Comparison of ENCODE assay signal across 23 mouse cellular contexts in genomic region chr2:70506372-70506771, GRCm38 (mm10). TPM values are rescaled to one million over a fixed set of nuclear protein-coding genes. Genes with fewer than 3 reads are reported as not detected.
DNase-seq lines count a peak whose midpoint lies in the region; ATAC-seq and TF ChIP-seq lines count a peak whose summit lies in the region.
"Had no signal": no experiment of that assay in that cellular context is flagged by ENCODE, and none has a peak within 500 bp of the region (broad histone marks: within the 10 kb centered on the region; RNA-seq: fewer than 3 reads in every experiment).

No protein-coding gene starts in this region.

- no peak overlapping the region for H3K4me3 ChIP-seq in kidney, embryonic 14.5 days (ENCODE audit: low read length)
- no peak overlapping the region for H3K4me3 ChIP-seq in lung, embryonic 14.5 days (ENCODE audit: low read depth, low read length)
- no peak overlapping the region for H3K4me3 ChIP-seq in midbrain, embryonic 10.5 days
- H3K4me3 ChIP-seq in midbrain, embryonic 13.5 days (replicated peaks) = no peak overlapping the region
- H3K4me3 ChIP-seq: embryonic facial prominence, embryonic 10.5 days; forebrain, embryonic 13.5 days; heart, embryonic 12.5 days; hindbrain, embryonic 10.5 days had no signal

- H3K27me3 ChIP-seq in kidney, embryonic 14.5 days (ENCODE audit: control insufficient read depth, insufficient read depth, low read length) = no peaks in the 10 kb centered on the region
- no peaks in the 10 kb centered on the region for H3K27me3 ChIP-seq in lung, embryonic 14.5 days (ENCODE audit: insufficient read depth, low read length)
- peaks cover 33% of the 10 kb centered on the region for H3K27me3 ChIP-seq in midbrain, embryonic 10.5 days (ENCODE audit: low read depth, poor library complexity, severe bottlenecking)
- H3K27me3 ChIP-seq in midbrain, embryonic 13.5 days = peaks cover 14% of the 10 kb centered on the region; the same call in 1 of the 2 replicates

- 48% methylated on average over 2 of the region's 2 CpGs for WGBS in kidney, embryonic 14.5 days
- WGBS in lung, embryonic 14.5 days = 36% methylated on average over 2 of the region's 2 CpGs
- 61% methylated on average over 2 of the region's 2 CpGs for WGBS in midbrain, embryonic 10.5 days
- 50% methylated on average over 2 of the region's 2 CpGs for WGBS in midbrain, embryonic 13.5 days

- peak; percentile 15 for DNase-seq in kidney, adult 11 months
- no peak for DNase-seq in lung, embryonic 14.5 days
- no peak for DNase-seq in lung, postnatal 36 days
- no peak for DNase-seq in midbrain, embryonic 10.5 days (ENCODE audit: low spot score)
- no peak for DNase-seq in urinary bladder, postnatal 14 days (ENCODE audit: low spot score)
- DNase-seq in gastrocnemius, postnatal 10 days = no peak
- DNase-seq: adrenal gland, postnatal 10 days; cerebellum, adult 11-12 months; cerebellum, adult 9-11 months; forebrain, postnatal 0 days; gastrocnemius, postnatal 25 days had no signal

- H3K9me3 ChIP-seq in kidney, embryonic 14.5 days (ENCODE audit: control insufficient read depth, low read length) = no peaks in the 10 kb centered on the region
- H3K9me3 ChIP-seq in lung, embryonic 14.5 days (ENCODE audit: low read depth, low read length) = no peaks in the 10 kb centered on the region
- H3K9me3 ChIP-seq in midbrain, embryonic 10.5 days (replicated peaks) = no peaks in the 10 kb centered on the region
- no peaks in the 10 kb centered on the region for H3K9me3 ChIP-seq in midbrain, embryonic 13.5 days
- H3K9me3 ChIP-seq: embryonic facial prominence, embryonic 10.5 days; forebrain, embryonic 13.5 days; heart, embryonic 12.5 days; hindbrain, embryonic 10.5 days had no signal

- no peak overlapping the region for H3K4me2 ChIP-seq in kidney, embryonic 14.5 days (replicated peaks; ENCODE audit: low read depth, low read length)
- H3K4me2 ChIP-seq in lung, embryonic 14.5 days = peak overlapping the region; percentile 62
- no peak overlapping the region for H3K4me2 ChIP-seq in midbrain, embryonic 13.5 days (replicated peaks)
- H3K4me2 ChIP-seq: forebrain, embryonic 13.5 days; heart, embryonic 12.5 days had no signal

- no peaks in the 10 kb centered on the region for H3K36me3 ChIP-seq in kidney, embryonic 14.5 days (ENCODE audit: control insufficient read depth, insufficient read depth, low read length)
- H3K36me3 ChIP-seq in lung, embryonic 14.5 days (ENCODE audit: insufficient read depth) = no peaks in the 10 kb centered on the region
- no peaks in the 10 kb centered on the region for H3K36me3 ChIP-seq in midbrain, embryonic 10.5 days
- no peaks in the 10 kb centered on the region for H3K36me3 ChIP-seq in midbrain, embryonic 13.5 days
- H3K36me3 ChIP-seq: embryonic facial prominence, embryonic 10.5 days; heart, embryonic 12.5 days; hindbrain, embryonic 10.5 days had no signal

- peaks cover 6% of the 10 kb centered on the region; the same call in 1 of the 2 replicates for H3K4me1 ChIP-seq in kidney, embryonic 14.5 days (ENCODE audit: control insufficient read depth, insufficient read depth, low read length)
- H3K4me1 ChIP-seq in lung, embryonic 14.5 days (ENCODE audit: insufficient read depth) = peaks cover 24% of the 10 kb centered on the region
- peaks cover 61% of the 10 kb centered on the region for H3K4me1 ChIP-seq in midbrain, embryonic 10.5 days
- H3K4me1 ChIP-seq in midbrain, embryonic 13.5 days (replicated peaks) = peaks cover 6% of the 10 kb centered on the region

- H3K9ac ChIP-seq in kidney, embryonic 14.5 days (ENCODE audit: low read depth, low read length) = no peak overlapping the region
- H3K9ac ChIP-seq in lung, embryonic 14.5 days = no peak overlapping the region
- no peak overlapping the region for H3K9ac ChIP-seq in midbrain, embryonic 13.5 days (replicated peaks)
- H3K9ac ChIP-seq: forebrain, embryonic 13.5 days; forebrain, postnatal 0 days; heart, embryonic 12.5 days had no signal

- TF ChIP-seq CTCF in lung, embryonic 14.5 days (IDR thresholded peaks at IDR 0.05; ENCODE audit: low read depth) = no peak

- no peak overlapping the region for H3K27ac ChIP-seq in kidney, embryonic 14.5 days (ENCODE audit: low read depth, low read length)
- H3K27ac ChIP-seq in lung, embryonic 14.5 days (ENCODE audit: low read depth) = peak overlapping the region; percentile 86
- H3K27ac ChIP-seq in midbrain, embryonic 10.5 days (replicated peaks) = peak overlapping the region; percentile 10; the same call in 1 of the 2 replicates
- H3K27ac ChIP-seq in midbrain, embryonic 13.5 days = no peak overlapping the region
- H3K27ac ChIP-seq: embryonic facial prominence, embryonic 10.5 days; forebrain, embryonic 13.5 days; hindbrain, embryonic 10.5 days had no signal

- no peak for ATAC-seq in kidney, embryonic 14.5 days (ENCODE audit: low FRiP score, low TSS enrichment)
- no peak for ATAC-seq in lung, embryonic 14.5 days (ENCODE audit: insufficient read depth)
- ATAC-seq in midbrain, embryonic 13.5 days = no peak
- ATAC-seq: forebrain, embryonic 13.5 days; forebrain, postnatal 0 days had no signal

RNA-seq across cellular contexts. Expression of gene Erich2, which starts 2.2 kb away (rescaled TPM):
- polyA plus RNA-seq in kidney, embryonic 14.5 days (2014; fragmentation: Nextera tagmentation; extraction: Ambion mirVana) = 2.2 and 3.4 TPM in 2 replicates
- 6.1 and 6.2 TPM in 2 replicates for polyA plus RNA-seq in lung, embryonic 14.5 days (2014; fragmentation: Nextera tagmentation; extraction: Ambion mirVana)
- 1.9 and 2.2 TPM in 2 replicates for polyA plus RNA-seq in midbrain, embryonic 10.5 days (2016; fragmentation: Nextera tagmentation; extraction: Ambion mirVana)
- polyA plus RNA-seq in midbrain, embryonic 13.5 days (2015; fragmentation: Nextera tagmentation; extraction: Ambion mirVana) = 1.3 and 3.2 TPM in 2 replicates
- not detected for total RNA-seq in gastrocnemius, postnatal 10 days (2021)
- total RNA-seq: gastrocnemius, adult 18-20 months; gastrocnemius, postnatal 25 days; granulocyte monocyte progenitor cell, adult 5-6 weeks; heart, postnatal 25 days; MEL had no signal

RNA-seq across cellular contexts. Expression of gene Sp5, which starts 31.6 kb away (rescaled TPM):
- 3.3 and 3.9 TPM in 2 replicates for polyA plus RNA-seq in kidney, embryonic 14.5 days (2014; fragmentation: Nextera tagmentation; extraction: Ambion mirVana)
- 9.6 and 12.3 TPM in 2 replicates for polyA plus RNA-seq in lung, embryonic 14.5 days (2014; fragmentation: Nextera tagmentation; extraction: Ambion mirVana)
- polyA plus RNA-seq in midbrain, embryonic 10.5 days (2016; fragmentation: Nextera tagmentation; extraction: Ambion mirVana) = 12.9 and 15.9 TPM in 2 replicates
- polyA plus RNA-seq in midbrain, embryonic 13.5 days (2015; fragmentation: Nextera tagmentation; extraction: Ambion mirVana) = 11.1 and 18.1 TPM in 2 replicates
- not detected for total RNA-seq in gastrocnemius, postnatal 10 days (2021)
- total RNA-seq: gastrocnemius, adult 18-20 months; gastrocnemius, postnatal 25 days; granulocyte monocyte progenitor cell, adult 5-6 weeks; heart, adult 8-10 months; MEL had no signal

RNA-seq across cellular contexts. Expression of gene Gad1, which starts 46.5 kb away (rescaled TPM):
- 0.18 TPM in 1 of 2 replicates, not detected in the other for polyA plus RNA-seq in kidney, embryonic 14.5 days (2014; fragmentation: Nextera tagmentation; extraction: Ambion mirVana)
- polyA plus RNA-seq in lung, embryonic 14.5 days (2014; fragmentation: Nextera tagmentation; extraction: Ambion mirVana) = 0.11 and 0.28 TPM in 2 replicates
- polyA plus RNA-seq in midbrain, embryonic 10.5 days (2016; fragmentation: Nextera tagmentation; extraction: Ambion mirVana) = 2.6 and 7.9 TPM in 2 replicates
- 60.2 and 63.2 TPM in 2 replicates for polyA plus RNA-seq in midbrain, embryonic 13.5 days (2015; fragmentation: Nextera tagmentation; extraction: Ambion mirVana)
- under 1 TPM; 0.49 to 0.88 TPM for total RNA-seq in gastrocnemius, postnatal 10 days (2021)
- total RNA-seq: granulocyte monocyte progenitor cell, adult 5-6 weeks; MEL had no signal
- polyA plus RNA-seq: C2C12 had no signal

Comparison
In these comparisons a context has a peak if more than half of its experiments do, and no peak if none do; other contexts are left out.
1. H3K27ac ChIP-seq: peak in lung, embryonic 14.5 days (single experiment) and midbrain, embryonic 10.5 days (single experiment); none in kidney, embryonic 14.5 days (single experiment) and midbrain, embryonic 13.5 days (single experiment).